Mouse (Mus musculus) small intestine, adult 2 months (tissue): Measurements from ENCODE around the gene Tro. TPM values are rescaled to one million over a fixed set of nuclear protein-coding genes. Genes with fewer than 3 reads are reported as not detected.

ENCODE experiments used
- H3K27ac ChIP-seq: fragments of 200-500 bp; 2 replicates; pipeline ENCODE4 v1.5.1; 2012; ENCODE audit warnings: low read depth, low read length, control low read depth, inconsistent platforms; ENCODE audit not compliant: insufficient read depth
- H3K27me3 ChIP-seq: fragments of 200-500 bp; 2 replicates; pipeline ENCODE4 v1.6.1; 2012; ENCODE audit warnings: mild to moderate bottlenecking, moderate library complexity, low read length, inconsistent platforms; ENCODE audit not compliant: control insufficient read depth, insufficient read depth
- H3K36me3 ChIP-seq: fragments of 200-500 bp; 2 replicates; pipeline ENCODE4 v1.6.1; 2012; ENCODE audit warnings: mild to moderate bottlenecking, low read length, control low read depth, inconsistent platforms; ENCODE audit not compliant: control insufficient read depth, insufficient read depth
- H3K4me1 ChIP-seq: fragments of 200-500 bp; 2 replicates; pipeline ENCODE4 v1.6.1; 2012; ENCODE audit warnings: low read length, inconsistent platforms, mixed read lengths; ENCODE audit not compliant: control insufficient read depth, insufficient read depth, insufficient read length
- H3K4me3 ChIP-seq: fragments of 200-500 bp; 2 replicates; pipeline ENCODE4 v1.5.1; 2012; ENCODE audit warnings: low read depth, mild to moderate bottlenecking, control low read depth, inconsistent platforms, low read length, moderate library complexity
- CTCF ChIP-seq: fragments of 200-500 bp; IDR thresholded peaks from 2 replicates; pipeline ENCODE4 v1.5.1; 2012; ENCODE audit warnings: low read depth, mild to moderate bottlenecking, control low read depth, inconsistent platforms, low read length, moderate library complexity, mixed read lengths; ENCODE audit not compliant: insufficient replicate concordance, insufficient read length; ENCODE audit errors: extremely low read depth
- POLR2A ChIP-seq: fragments of 200-500 bp; IDR thresholded peaks from 2 replicates; pipeline ENCODE4 v1.6.1; 2012; ENCODE audit warnings: low read depth, mild to moderate bottlenecking, control low read depth, inconsistent platforms, low read length, moderate library complexity
- WGBS: fragments of 180-500 bp; shearing (Covaris S2); methylation state at CpG from one replicate; pipeline ENCODE4 v1.1.7; 2018; 5-methylcytosine and 5-hydroxymethylcytosine counted together
- polyA plus RNA-seq: library from polyadenylated mRNA; depleted of rRNA; stranded (reverse); fragments of >200 nt; gene quantifications from 2 replicates; pipeline ENCODE4 v1.2.3, GENCODE M21; 2012; rRNA removed

Gene Tro
- 0.53 TPM in 2 replicates for polyA plus RNA-seq

- no peaks in the 10 kb centered on the region for H3K4me1 ChIP-seq
- H3K27me3 ChIP-seq: no peaks in the 10 kb centered on the region
- H3K36me3 ChIP-seq: no peaks in the 10 kb centered on the region
- peak within 1 kb of the TSS; percentile 16 for H3K4me3 ChIP-seq
- no peak within 1 kb of the TSS for H3K27ac ChIP-seq
- no peak for TF ChIP-seq POLR2A
- no peak for TF ChIP-seq CTCF
- 20% methylated on average over 36 of the region's 37 CpGs for WGBS
These were observed at the start of gene Tro for GRCm38 (mm10) chrX:150656908-150657796. Gene Tro, minus strand, starts transcription at chrX:150657583.

GRCm38 (mm10) chrX:150677505-150677904, 20.1 kb upstream of the Tro start:
- H3K36me3 ChIP-seq: no peaks in the 10 kb centered on the region
- no peak for TF ChIP-seq CTCF
- TF ChIP-seq POLR2A: no peak
- H3K27ac ChIP-seq: no peak overlapping the region
- H3K27me3 ChIP-seq: no peaks in the 10 kb centered on the region
- no peaks in the 10 kb centered on the region for H3K4me1 ChIP-seq
- WGBS: 34% methylated on average over 1 of the region's 1 CpGs
- H3K4me3 ChIP-seq: no peak overlapping the region

- H3K4me3 ChIP-seq: no peak overlapping the region
- H3K36me3 ChIP-seq: no peaks in the 10 kb centered on the region
- 41% methylated on average over 4 of the region's 4 CpGs for WGBS
- no peaks in the 10 kb centered on the region for H3K27me3 ChIP-seq
- no peak for TF ChIP-seq POLR2A
- no peak for TF ChIP-seq CTCF
- no peak overlapping the region for H3K27ac ChIP-seq
- H3K4me1 ChIP-seq: no peaks in the 10 kb centered on the region
These were observed 5.4 kb upstream of the Tro start for GRCm38 (mm10) chrX:150662809-150663208.

GRCm38 (mm10) chrX:150657797-150658118, 375 bp upstream of the Tro start:
- Histone ChIP-seq H3K4me1 (no peaks in the 10 kb centered on the region), H3K27ac (no peak overlapping the region), H3K27me3 (no peaks in the 10 kb centered on the region), H3K36me3 (no peaks in the 10 kb centered on the region), H3K4me3 (no peak overlapping the region)
- 56% methylated on average over 3 of the region's 3 CpGs for WGBS
- TF ChIP-seq POLR2A: no peak
- no peak for TF ChIP-seq CTCF

- TF ChIP-seq POLR2A (no peak), CTCF (no peak)
- Histone ChIP-seq H3K27ac (no peak overlapping the region), H3K27me3 (no peaks in the 10 kb centered on the region), H3K36me3 (no peaks in the 10 kb centered on the region), H3K4me3 (peak overlapping the region; percentile 16), H3K4me1 (no peaks in the 10 kb centered on the region)
- WGBS: 48% methylated on average over 27 of the region's 44 CpGs
These were observed 1.1 kb downstream of the Tro start for GRCm38 (mm10) chrX:150656122-150656907.

GRCm38 (mm10) chrX:150636421-150636820, 21.0 kb downstream of the Tro start:
- 63% methylated on average over 1 of the region's 1 CpGs for WGBS
- Histone ChIP-seq H3K27me3 (no peaks in the 10 kb centered on the region), H3K4me3 (no peak overlapping the region), H3K27ac (no peak overlapping the region), H3K36me3 (no peaks in the 10 kb centered on the region), H3K4me1 (no peaks in the 10 kb centered on the region)
- TF ChIP-seq POLR2A (no peak), CTCF (no peak)

- no peak overlapping the region for H3K4me3 ChIP-seq
- WGBS: 79% methylated on average over 2 of the region's 2 CpGs
- no peak overlapping the region for H3K27ac ChIP-seq
- H3K4me1 ChIP-seq: no peaks in the 10 kb centered on the region
- TF ChIP-seq POLR2A: no peak
- TF ChIP-seq CTCF: no peak
- H3K36me3 ChIP-seq: no peaks in the 10 kb centered on the region
- no peaks in the 10 kb centered on the region for H3K27me3 ChIP-seq
These were observed 58.5 kb downstream of the Tro start for GRCm38 (mm10) chrX:150598882-150599281.

Other genes starting within 250 kb of the Tro start
- gene Tmem29, start 198.4 kb downstream of the Tro start, polyA plus RNA-seq: 0.52 and 1.3 TPM in 2 replicates
- 0.19 and 0.47 TPM in 2 replicates for gene Alas2, start 110.2 kb downstream of the Tro start, polyA plus RNA-seq
- gene Pfkfb1, start 69.4 kb downstream of the Tro start, polyA plus RNA-seq: 0.53 and 1.8 TPM in 2 replicates
- 2.8 and 4.1 TPM in 2 replicates for gene Apex2, start 67.7 kb downstream of the Tro start, polyA plus RNA-seq
- gene Maged2, start 156.8 kb upstream of the Tro start, polyA plus RNA-seq: 5.8 and 6.4 TPM in 2 replicates